Mouse (Mus musculus) liver, embryonic 14.5 days (tissue): ENCODE measurements at regions not wholly inside any gene's neighbourhood (a gene's known extent, or its start where the extent isn't known, plus 50 kb on each side); places are given as distances from the start of the nearest gene placed in this dataset.

Experiments used
- ATAC-seq: fragments of 200-750 bp; cut with Nextera tagmentation; 2 replicates; pipeline ENCODE4 v1.8.0; 2017; ENCODE audit warnings: moderate number of reproducible peaks, mild to moderate bottlenecking, moderate library complexity; ENCODE audit not compliant: insufficient read depth
- DNase-seq, 3 experiments: peaks; one replicate each; pipeline ENCODE4 v3.0.0-alpha.2; 2012 to 2013; ENCODE audit warnings: low read depth in 3 of 3, low spot score in 3 of 3
- H3K27ac ChIP-seq: fragments of 300-500 bp; sonication (generic); 2 replicates; pipeline ENCODE4 v1.5.1; 2014; ENCODE audit warnings: moderate library complexity, mild to moderate bottlenecking, control low read depth, inconsistent platforms
- H3K27me3 ChIP-seq: fragments of 300-500 bp; sonication (generic); 2 replicates; pipeline ENCODE4 v1.6.1; 2014; ENCODE audit warnings: mild to moderate bottlenecking, low read length, moderate library complexity; ENCODE audit not compliant: control insufficient read depth, insufficient read depth
- H3K36me3 ChIP-seq: fragments of 300-500 bp; sonication (generic); replicated peaks from 2 replicates; pipeline ENCODE4 v1.6.1; 2014; ENCODE audit warnings: low read depth; ENCODE audit not compliant: control insufficient read depth, insufficient read depth
- H3K4me1 ChIP-seq, 2 experiments: fragments of 200-500 bp in 1 of 2; fragments of 300-500 bp in 1 of 2; sonication (generic) in 1 of 2; replicated peaks; 2 replicates each; pipeline ENCODE4 v1.6.1; 2012 to 2014; ENCODE audit warnings: antibody characterized with exemption in 1 of 2, inconsistent platforms in 1 of 2, low read length in 1 of 2; ENCODE audit not compliant: control insufficient read depth in 2 of 2, insufficient read depth in 2 of 2
- H3K4me2 ChIP-seq: fragments of 300-500 bp; sonication (generic); 2 replicates; pipeline ENCODE4 v1.6.1; 2014; ENCODE audit warnings: low read depth, mild to moderate bottlenecking, control low read depth, moderate library complexity
- H3K4me3 ChIP-seq, 2 experiments: fragments of 200-500 bp in 1 of 2; fragments of 300-500 bp in 1 of 2; sonication (generic) in 1 of 2; 2 replicates each; pipeline ENCODE4 v1.5.1; 2012 to 2014; ENCODE audit warnings: low read depth in 2 of 2, low read length in 2 of 2, mild to moderate bottlenecking in 2 of 2, control low read depth in 1 of 2, inconsistent platforms in 1 of 2, moderate library complexity in 1 of 2; ENCODE audit not compliant: insufficient read depth in 1 of 2
- H3K9ac ChIP-seq: fragments of 300-500 bp; sonication (generic); replicated peaks from 2 replicates; pipeline ENCODE4 v1.6.1; 2014; ENCODE audit warnings: mild to moderate bottlenecking, control low read depth, moderate library complexity
- H3K9me3 ChIP-seq: fragments of 300-500 bp; sonication (generic); 2 replicates; pipeline ENCODE4 v1.6.1; 2016; ENCODE audit warnings: low read length, mixed read lengths; ENCODE audit not compliant: control insufficient read depth
- CTCF ChIP-seq: IDR thresholded peaks from 2 replicates; pipeline ENCODE4 v1.5.1; 2016; ENCODE audit warnings: antibody characterized with exemption, low read depth, control low read depth
- EP300 ChIP-seq: IDR thresholded peaks from 2 replicates; pipeline ENCODE4 v1.6.1; 2016; ENCODE audit warnings: antibody characterized with exemption, low read depth
- WGBS: fragments of 180-500 bp; shearing (Covaris S2); extraction: QIAGEN DNeasy Blood & Tissue Kit; methylation state at CpG from one replicate; pipeline ENCODE4 v1.1.7; 2014; ENCODE audit not compliant: insufficient replicate concordance; 5-methylcytosine and 5-hydroxymethylcytosine counted together

GRCm38 (mm10) chr19:26478055-26478737 is 126.7 kb upstream of the Smarca2 start:
- Histone ChIP-seq H3K4me1 (no peaks in the 10 kb centered on the region), H3K27ac (no peak overlapping the region), H3K9me3 (no peaks in the 10 kb centered on the region), H3K4me3 (no peak overlapping the region), H3K4me2 (no peak overlapping the region), H3K9ac (no peak overlapping the region), H3K36me3 (no peaks in the 10 kb centered on the region), H3K27me3 (no peaks in the 10 kb centered on the region)
- 62% methylated on average over 16 of the region's 16 CpGs for WGBS
- DNase-seq (no peak), ATAC-seq (no peak)
- TF ChIP-seq EP300 (no peak), CTCF (no peak)

GRCm38 (mm10) chr19:26484322-26484721 is 120.5 kb upstream of the Smarca2 start:
- Histone ChIP-seq H3K4me2 (no peak overlapping the region), H3K9me3 (no peaks in the 10 kb centered on the region), H3K9ac (no peak overlapping the region), H3K36me3 (no peaks in the 10 kb centered on the region), H3K4me3 (no peak overlapping the region), H3K4me1 (no peaks in the 10 kb centered on the region), H3K27ac (no peak overlapping the region), H3K27me3 (no peaks in the 10 kb centered on the region)
- no peak for TF ChIP-seq EP300
- ATAC-seq (no peak), DNase-seq (no peak)
- 53% methylated on average over 3 of the region's 3 CpGs for WGBS

GRCm38 (mm10) chr19:26492806-26493205 is 112.0 kb upstream of the Smarca2 start:
- no peak for TF ChIP-seq EP300
- TF ChIP-seq CTCF, result no peak
- DNase-seq (no peak), ATAC-seq (no peak)
- no peaks in the 10 kb centered on the region for H3K9me3 ChIP-seq
- H3K4me1 ChIP-seq, result no peaks in the 10 kb centered on the region
- no peak overlapping the region for H3K4me2 ChIP-seq
- no peaks in the 10 kb centered on the region for H3K27me3 ChIP-seq
- WGBS, result 35% methylated on average over 2 of the region's 2 CpGs
- H3K9ac ChIP-seq, result no peak overlapping the region
- no peak overlapping the region for H3K4me3 ChIP-seq
- no peaks in the 10 kb centered on the region for H3K36me3 ChIP-seq
- H3K27ac ChIP-seq, result no peak overlapping the region

GRCm38 (mm10) chr19:26501064-26501463 is 103.8 kb upstream of the Smarca2 start:
- Histone ChIP-seq H3K4me3 (no peak overlapping the region), H3K36me3 (no peaks in the 10 kb centered on the region), H3K27ac (no peak overlapping the region), H3K4me1 (no peaks in the 10 kb centered on the region), H3K9me3 (no peaks in the 10 kb centered on the region), H3K9ac (no peak overlapping the region), H3K27me3 (no peaks in the 10 kb centered on the region), H3K4me2 (no peak overlapping the region)
- no peak for TF ChIP-seq EP300
- no peak for TF ChIP-seq CTCF
- DNase-seq (no peak), ATAC-seq (no peak)

GRCm38 (mm10) chr19:26504027-26504426 is 100.8 kb upstream of the Smarca2 start:
- no peak for DNase-seq
- TF ChIP-seq EP300 (no peak), CTCF (no peak)
- Histone ChIP-seq H3K4me1 (no peaks in the 10 kb centered on the region), H3K36me3 (no peaks in the 10 kb centered on the region), H3K9me3 (no peaks in the 10 kb centered on the region), H3K4me2 (no peak overlapping the region), H3K9ac (no peak overlapping the region), H3K27me3 (no peaks in the 10 kb centered on the region), H3K4me3 (no peak overlapping the region), H3K27ac (no peak overlapping the region)
- ATAC-seq, result no peak
- 56% methylated on average over 2 of the region's 2 CpGs for WGBS
